Mouse (Mus musculus) limb, embryonic 10.5 days (tissue): ENCODE results near the gene Smg7. TPM values are rescaled to one million over a fixed set of nuclear protein-coding genes. Genes with fewer than 3 reads are reported as not detected.
"Not testable (repeated sequence)": the region's sequence is repeated elsewhere in the genome, so short reads cannot be mapped to it uniquely, and the experiment has no call there.

Experiments
- DNase-seq: peaks from one replicate; pipeline ENCODE4 v3.0.0-alpha.2; 2017; ENCODE audit warnings: low spot score
- H3K27ac ChIP-seq: fragments of 300-500 bp; sonication (generic); 2 replicates; pipeline ENCODE4 v1.5.1; 2016; ENCODE audit warnings: mild to moderate bottlenecking
- H3K27me3 ChIP-seq: fragments of 300-500 bp; sonication (generic); 2 replicates; pipeline ENCODE4 v1.6.1; 2016; ENCODE audit warnings: low read depth, mild to moderate bottlenecking; ENCODE audit not compliant: poor library complexity, severe bottlenecking
- H3K36me3 ChIP-seq: fragments of 300-500 bp; sonication (generic); 2 replicates; pipeline ENCODE4 v1.6.1; 2016; ENCODE audit warnings: mild to moderate bottlenecking, moderate library complexity
- H3K4me1 ChIP-seq: fragments of 300-500 bp; sonication (generic); 2 replicates; pipeline ENCODE4 v1.6.1; 2016
- H3K4me3 ChIP-seq: fragments of 300-500 bp; sonication (generic); 2 replicates; pipeline ENCODE4 v1.5.1; 2016; ENCODE audit warnings: mild to moderate bottlenecking, moderate library complexity
- H3K9me3 ChIP-seq: fragments of 300-500 bp; sonication (generic); replicated peaks from 2 replicates; pipeline ENCODE4 v1.6.1; 2016; ENCODE audit warnings: mild to moderate bottlenecking
- WGBS: fragments of 180-500 bp; shearing (Covaris S2); methylation state at CpG from one replicate; pipeline ENCODE4 v1.1.7; 2016; 5-methylcytosine and 5-hydroxymethylcytosine counted together
- polyA plus RNA-seq: library from polyadenylated mRNA; unstranded; fragments of >200 nt; fragmentation: Nextera tagmentation; extraction: Ambion mirVana; gene quantifications from 2 replicates; pipeline ENCODE4 v1.2.1, GENCODE M21; 2016

The Smg7 gene
- polyA plus RNA-seq, 1 experiment from 2014 or later = 38.8 TPM

DNA sequence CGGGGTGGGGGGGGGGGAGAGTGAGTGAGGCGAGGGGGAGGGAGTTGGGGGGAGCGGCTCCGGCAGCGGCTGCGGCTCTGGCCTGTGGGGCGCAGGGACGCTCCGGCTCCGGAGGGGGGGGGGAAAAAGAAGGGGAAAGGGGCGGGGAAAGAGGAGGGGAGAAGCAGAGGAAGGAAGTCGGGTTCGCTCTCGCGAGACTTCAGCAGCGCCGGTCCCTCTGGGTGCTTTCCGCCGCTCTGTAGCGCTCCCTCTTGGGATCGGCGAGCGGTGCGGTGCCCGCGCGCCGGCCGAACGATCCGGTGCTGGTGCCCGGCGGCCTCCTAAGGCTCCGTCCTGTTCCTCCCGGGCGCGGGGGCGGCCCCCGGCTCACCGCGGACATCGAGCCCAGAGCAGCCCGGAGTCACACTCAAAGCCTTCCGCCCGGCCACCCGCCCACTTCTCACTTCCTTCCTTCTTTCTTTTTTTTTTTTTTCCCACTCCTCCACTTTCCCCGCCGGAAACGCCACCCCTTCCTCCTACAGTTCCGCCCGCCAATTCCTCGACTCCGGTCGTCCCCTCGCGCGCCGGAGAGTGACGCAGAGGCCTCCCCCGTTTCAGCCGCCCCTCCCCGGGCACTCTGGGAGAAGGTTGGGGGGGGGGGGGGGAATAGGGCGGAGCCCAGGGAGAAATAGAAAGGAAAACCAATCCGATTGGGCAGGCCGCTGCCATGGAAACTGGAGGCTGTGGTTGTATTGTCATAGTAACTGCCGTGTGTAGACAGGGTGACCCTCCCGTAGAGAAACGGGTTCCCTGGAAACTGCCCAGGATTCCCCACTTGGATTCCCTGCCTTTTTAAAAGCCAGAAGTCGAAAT is 445 bp upstream of the Smg7 start:
- Histone ChIP-seq H3K36me3 (peaks cover 13% of the 10 kb centered on the region), H3K27ac (peak overlapping the region; percentile 99), H3K9me3 (no peaks in the 10 kb centered on the region), H3K4me1 (peaks cover 24% of the 10 kb centered on the region), H3K4me3 (peak overlapping the region; percentile 96), H3K27me3 (no peaks in the 10 kb centered on the region)
- DNase-seq = peak; percentile 96
- WGBS = under 1% methylated on average over 57 of the region's 69 CpGs

DNA sequence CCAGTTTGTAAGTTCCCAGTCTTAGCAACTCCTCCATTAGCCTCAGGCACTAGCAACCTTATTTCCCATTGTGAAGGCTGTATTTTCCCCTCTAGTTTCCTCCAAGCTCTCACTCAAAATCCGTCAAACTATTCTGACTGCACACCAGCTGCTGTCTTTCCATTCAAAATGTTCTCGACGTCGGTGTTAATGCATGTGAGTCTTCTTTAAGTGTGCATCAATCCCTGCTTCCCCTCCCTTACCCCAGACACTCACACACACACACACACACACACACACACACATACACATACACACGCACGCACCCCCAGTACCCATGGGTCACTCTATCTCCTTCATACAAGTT is 1.1 kb downstream of the Smg7 start:
- peaks cover 24% of the 10 kb centered on the region for H3K4me1 ChIP-seq
- H3K4me3 ChIP-seq = peak overlapping the region; percentile 96
- WGBS = 8% methylated on average over 6 of the region's 6 CpGs
- no peaks in the 10 kb centered on the region for H3K27me3 ChIP-seq
- H3K27ac ChIP-seq = peak overlapping the region; percentile 99
- H3K36me3 ChIP-seq = peaks cover 24% of the 10 kb centered on the region
- no peak for DNase-seq
- no peaks in the 10 kb centered on the region for H3K9me3 ChIP-seq

DNA sequence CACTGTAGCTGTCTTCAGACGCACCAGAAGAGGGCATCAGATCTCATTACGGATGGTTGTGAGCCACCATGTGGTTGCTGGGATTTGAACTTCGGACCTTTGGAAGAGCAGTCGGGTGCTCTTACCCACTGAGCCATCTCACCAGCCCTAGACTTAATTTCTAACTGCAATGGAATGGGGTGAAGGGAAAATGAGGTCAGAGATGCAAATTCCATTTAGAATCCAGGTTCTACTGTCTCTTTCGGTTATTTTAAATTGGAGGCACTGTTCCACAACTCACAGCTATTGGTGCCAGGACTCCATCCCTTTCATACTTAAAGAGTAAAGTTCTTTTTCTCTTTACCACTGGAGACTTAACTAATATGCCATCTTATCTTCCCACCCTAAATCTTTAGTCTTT is 14.4 kb downstream of the Smg7 start:
- not testable (repeated sequence) for H3K4me3 ChIP-seq, H3K9me3 ChIP-seq, DNase-seq, H3K27me3 ChIP-seq, H3K4me1 ChIP-seq, H3K27ac ChIP-seq
- H3K36me3 ChIP-seq = peaks cover 21% of the 10 kb centered on the region
- 98% methylated on average over 3 of the region's 5 CpGs for WGBS

DNA sequence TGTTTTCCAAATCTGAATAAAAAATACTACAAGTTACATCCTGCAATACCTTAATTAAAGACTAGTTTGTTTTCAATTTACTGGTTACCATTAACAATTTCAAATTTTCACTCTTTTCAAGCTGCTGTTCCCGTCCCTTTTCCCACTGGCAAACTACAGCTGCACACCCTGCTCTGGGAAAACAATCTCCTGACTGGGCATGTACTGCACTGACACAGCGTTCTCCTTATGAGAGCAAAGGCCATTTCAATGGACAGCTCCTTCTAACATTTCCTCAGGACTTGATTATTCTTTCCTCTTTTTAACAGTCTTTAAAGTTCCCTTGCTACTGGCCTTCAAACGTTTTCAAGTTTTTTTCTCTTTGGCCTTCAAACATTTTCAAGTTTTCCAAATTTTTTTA is 31.4 kb downstream of the Smg7 start:
- Histone ChIP-seq H3K36me3 (peaks cover 42% of the 10 kb centered on the region), H3K27me3 (no peaks in the 10 kb centered on the region), H3K4me3 (no peak overlapping the region), H3K4me1 (no peaks in the 10 kb centered on the region), H3K27ac (no peak overlapping the region), H3K9me3 (no peaks in the 10 kb centered on the region)
- WGBS = 91% methylated on average over 3 of the region's 3 CpGs
- no peak for DNase-seq

DNA sequence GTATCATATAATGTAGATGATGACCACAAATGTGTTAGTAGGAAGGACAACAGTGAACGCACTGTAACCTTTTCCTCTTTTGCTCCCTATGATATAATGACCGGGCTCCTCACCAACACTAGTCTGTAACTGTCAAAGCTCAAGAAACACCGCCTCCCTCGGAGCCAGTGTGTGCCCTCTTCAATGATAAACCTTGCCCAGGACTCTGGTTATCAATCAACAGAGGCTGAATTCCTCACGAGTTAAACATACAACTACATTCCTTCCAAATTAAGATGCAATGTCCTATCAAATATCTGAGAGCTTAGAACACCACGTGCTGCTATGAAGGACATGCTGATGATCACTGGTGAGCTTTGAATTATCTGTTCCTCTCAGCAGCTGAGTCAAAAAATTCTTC is 32.5 kb downstream of the Smg7 start:
- WGBS = 92% methylated on average over 6 of the region's 6 CpGs
- no peak overlapping the region for H3K4me3 ChIP-seq

DNA sequence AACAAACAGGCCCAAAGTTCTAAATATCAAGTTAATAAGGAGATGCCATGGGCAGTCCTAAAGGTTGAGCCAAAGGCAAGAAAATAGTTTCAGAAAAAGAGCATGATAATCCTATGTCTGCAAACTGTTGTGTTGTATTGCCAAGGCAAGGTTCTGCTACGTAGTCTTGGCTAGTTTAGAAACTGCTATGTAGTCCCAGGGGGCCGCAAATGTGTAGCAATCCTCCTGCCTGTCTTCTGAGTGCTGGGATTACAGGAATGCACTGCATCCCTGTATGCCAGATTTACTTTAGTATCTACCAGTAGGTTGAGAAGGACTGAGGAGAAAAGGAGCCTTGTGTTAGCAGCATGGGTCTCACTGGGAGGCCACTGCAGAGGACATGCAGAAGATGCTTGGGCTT is 55.6 kb downstream of the Smg7 start:
- Histone ChIP-seq H3K4me3 (no peak overlapping the region), H3K27me3 (no peaks in the 10 kb centered on the region), H3K4me1 (no peaks in the 10 kb centered on the region), H3K27ac (no peak overlapping the region), H3K36me3 (peaks cover 98% of the 10 kb centered on the region), H3K9me3 (no peaks in the 10 kb centered on the region)
- WGBS = 93% methylated on average over 2 of the region's 2 CpGs
- no peak for DNase-seq

More for the DNA sequence above, 32.5 kb downstream of the Smg7 start:
- Histone ChIP-seq H3K36me3 (peaks cover 53% of the 10 kb centered on the region), H3K27ac (no peak overlapping the region), H3K9me3 (no peaks in the 10 kb centered on the region), H3K4me1 (no peaks in the 10 kb centered on the region), H3K27me3 (no peaks in the 10 kb centered on the region)
- no peak for DNase-seq

DNA sequence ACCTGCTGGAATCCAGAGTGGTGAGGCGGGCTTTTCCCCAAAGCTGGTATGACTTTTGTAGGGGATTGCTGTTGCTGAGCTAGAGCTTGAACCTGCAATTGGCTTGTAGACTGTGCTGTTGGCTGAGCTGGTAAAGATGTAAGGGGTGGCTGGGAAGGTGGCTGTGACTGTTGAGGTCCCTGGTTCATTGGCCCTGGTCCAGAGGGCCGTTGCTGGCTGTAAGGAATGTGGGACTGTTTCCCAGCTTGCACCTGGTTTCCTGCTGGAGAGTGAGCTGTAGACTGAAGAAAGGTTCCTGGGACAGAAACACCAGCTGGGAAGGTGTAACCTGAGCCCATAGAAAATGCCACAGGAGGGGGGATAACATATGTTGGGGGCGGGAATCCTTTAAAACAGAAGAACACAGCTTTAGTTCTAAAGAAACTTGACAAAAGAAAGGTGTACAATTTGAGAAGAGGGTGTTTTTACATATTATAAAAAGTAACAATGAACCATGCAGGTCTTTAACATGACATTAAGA is 57.2 kb downstream of the Smg7 start:
- no peak for DNase-seq
- H3K36me3 ChIP-seq = peaks cover 98% of the 10 kb centered on the region
- no peaks in the 10 kb centered on the region for H3K4me1 ChIP-seq
- H3K4me3 ChIP-seq = no peak overlapping the region
- H3K27ac ChIP-seq = no peak overlapping the region
- H3K9me3 ChIP-seq = no peaks in the 10 kb centered on the region
- 87% methylated on average over 3 of the region's 3 CpGs for WGBS
- no peaks in the 10 kb centered on the region for H3K27me3 ChIP-seq

DNA sequence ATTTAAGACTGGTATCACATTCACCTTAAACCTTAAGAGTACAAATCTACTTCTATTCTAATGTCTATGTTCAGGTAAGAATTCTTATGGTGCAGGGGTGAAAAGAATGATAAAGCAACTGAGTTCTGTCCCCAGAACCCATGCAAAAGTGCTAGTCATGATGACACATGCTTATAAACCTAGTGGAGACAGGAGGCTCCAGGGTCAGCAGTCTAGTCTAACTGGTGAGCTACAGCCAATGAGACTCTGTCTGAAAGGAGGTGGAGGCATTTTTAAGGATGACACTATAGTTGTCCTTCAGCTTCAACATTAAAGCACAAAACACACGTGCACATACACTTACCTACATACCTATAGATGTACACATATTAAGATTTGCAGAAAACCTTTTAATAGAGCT is 57.8 kb downstream of the Smg7 start:
- no peak for DNase-seq
- H3K4me3 ChIP-seq = no peak overlapping the region
- H3K9me3 ChIP-seq = no peaks in the 10 kb centered on the region
- no peaks in the 10 kb centered on the region for H3K4me1 ChIP-seq
- peaks cover 100% of the 10 kb centered on the region for H3K36me3 ChIP-seq
- H3K27me3 ChIP-seq = no peaks in the 10 kb centered on the region
- 91% methylated on average over 1 of the region's 1 CpGs for WGBS
- H3K27ac ChIP-seq = no peak overlapping the region

DNA sequence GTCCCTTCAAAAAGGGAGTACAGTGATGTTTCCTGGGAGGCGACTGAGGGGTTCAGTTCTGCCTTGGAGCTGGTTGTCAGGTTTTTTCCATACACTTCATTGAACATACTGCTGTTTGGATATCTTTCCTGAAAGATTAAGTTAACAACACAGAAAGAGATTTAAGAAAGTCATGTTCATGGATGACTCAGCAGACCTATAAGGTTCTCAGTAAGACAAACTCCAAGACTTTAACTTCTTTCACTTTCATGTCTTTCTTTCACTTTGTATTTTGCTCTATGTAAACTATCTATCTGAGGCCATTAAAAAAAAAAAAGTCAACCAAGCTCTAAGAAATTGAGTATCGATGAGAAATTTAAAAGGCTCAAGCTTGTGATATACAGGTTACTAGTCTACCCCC is 61.4 kb downstream of the Smg7 start:
- Histone ChIP-seq H3K36me3 (peaks cover 98% of the 10 kb centered on the region), H3K27ac (no peak overlapping the region), H3K4me3 (no peak overlapping the region), H3K27me3 (no peaks in the 10 kb centered on the region), H3K9me3 (no peaks in the 10 kb centered on the region), H3K4me1 (no peaks in the 10 kb centered on the region)
- 89% methylated on average over 2 of the region's 2 CpGs for WGBS
- no peak for DNase-seq

DNA sequence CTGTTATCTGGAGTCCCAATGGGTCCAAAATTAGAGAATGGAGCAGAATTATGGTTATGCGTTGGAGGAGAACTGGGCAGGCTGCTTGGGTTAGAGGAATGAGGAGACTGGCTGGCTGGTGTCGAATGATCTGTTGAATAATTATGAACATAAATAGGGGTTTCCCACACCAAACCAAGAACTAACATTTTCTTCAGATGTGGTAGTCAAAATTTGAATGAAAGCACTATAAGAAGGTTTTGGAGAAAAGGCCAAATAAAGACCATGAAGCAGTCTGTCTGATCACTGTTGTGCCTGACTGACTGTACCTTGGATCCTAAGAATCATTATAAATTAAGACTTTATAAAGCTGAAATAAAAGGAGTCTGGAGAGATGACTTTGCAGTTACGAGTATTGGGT is 62.1 kb downstream of the Smg7 start:
- Histone ChIP-seq H3K4me1 (no peaks in the 10 kb centered on the region), H3K27me3 (no peaks in the 10 kb centered on the region), H3K27ac (no peak overlapping the region), H3K9me3 (no peaks in the 10 kb centered on the region), H3K36me3 (peaks cover 98% of the 10 kb centered on the region), H3K4me3 (no peak overlapping the region)
- WGBS = 94% methylated on average over 3 of the region's 3 CpGs
- no peak for DNase-seq

DNA sequence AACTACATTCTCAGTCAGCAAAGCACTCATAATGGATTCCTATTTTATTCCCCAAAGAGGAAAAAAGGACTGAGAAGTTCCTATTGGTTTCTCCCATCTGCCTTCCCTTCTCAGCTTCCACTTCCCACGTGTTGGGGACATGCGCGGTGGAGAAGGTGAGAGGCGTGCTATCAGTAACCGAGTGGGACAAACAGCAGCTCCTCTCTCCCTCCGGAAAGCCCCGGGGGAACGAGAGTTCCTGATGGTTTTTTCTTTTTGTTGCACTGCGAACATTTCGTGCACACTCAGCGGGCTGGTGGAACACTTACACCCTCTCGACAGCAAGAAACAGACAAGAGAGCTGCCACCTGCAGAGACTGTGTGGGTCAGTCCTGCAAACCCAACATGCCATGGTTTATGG is 63.6 kb downstream of the Smg7 start:
- WGBS = 92% methylated on average over 12 of the region's 12 CpGs
- Histone ChIP-seq H3K27me3 (no peaks in the 10 kb centered on the region), H3K4me3 (no peak overlapping the region), H3K4me1 (no peaks in the 10 kb centered on the region), H3K9me3 (no peaks in the 10 kb centered on the region), H3K36me3 (peaks cover 90% of the 10 kb centered on the region), H3K27ac (no peak overlapping the region)
- DNase-seq = no peak

DNA sequence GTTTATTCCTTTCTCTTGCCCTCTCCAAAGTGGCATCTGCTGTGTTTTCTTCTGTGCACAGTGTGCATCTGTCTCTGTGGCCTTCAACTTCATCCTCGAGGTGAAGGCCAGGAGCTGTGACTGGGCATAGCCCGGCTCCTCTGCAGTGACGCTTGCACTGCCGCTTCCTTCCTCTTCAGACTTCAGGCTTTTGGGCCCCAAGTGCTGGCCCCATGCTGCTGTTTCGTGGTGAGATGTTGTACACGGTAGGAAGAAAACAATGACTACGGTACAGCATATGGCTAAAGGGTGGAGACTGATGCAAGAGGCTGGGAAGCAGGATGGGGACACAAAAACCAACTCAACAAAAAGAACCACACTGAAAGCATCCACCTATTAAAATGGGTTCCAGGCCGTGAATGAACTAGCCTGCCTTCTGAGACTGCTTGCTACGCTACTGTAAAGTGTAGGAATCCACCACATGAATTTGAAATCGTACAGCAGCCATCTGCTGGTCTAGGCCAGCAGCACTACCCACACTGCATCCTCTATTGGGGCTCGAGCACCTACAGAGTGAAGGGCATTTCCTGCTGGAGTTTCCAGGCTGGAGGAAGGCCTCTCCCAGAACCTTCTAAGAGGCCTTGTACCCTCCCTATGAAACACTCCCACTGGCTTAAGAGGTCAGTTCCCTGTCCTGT is 64.3 kb downstream of the Smg7 start:
- Histone ChIP-seq H3K4me3 (no peak overlapping the region), H3K9me3 (no peaks in the 10 kb centered on the region), H3K4me1 (no peaks in the 10 kb centered on the region), H3K36me3 (peaks cover 83% of the 10 kb centered on the region), H3K27ac (no peak overlapping the region), H3K27me3 (no peaks in the 10 kb centered on the region)
- DNase-seq = no peak
- 90% methylated on average over 11 of the region's 11 CpGs for WGBS

DNA sequence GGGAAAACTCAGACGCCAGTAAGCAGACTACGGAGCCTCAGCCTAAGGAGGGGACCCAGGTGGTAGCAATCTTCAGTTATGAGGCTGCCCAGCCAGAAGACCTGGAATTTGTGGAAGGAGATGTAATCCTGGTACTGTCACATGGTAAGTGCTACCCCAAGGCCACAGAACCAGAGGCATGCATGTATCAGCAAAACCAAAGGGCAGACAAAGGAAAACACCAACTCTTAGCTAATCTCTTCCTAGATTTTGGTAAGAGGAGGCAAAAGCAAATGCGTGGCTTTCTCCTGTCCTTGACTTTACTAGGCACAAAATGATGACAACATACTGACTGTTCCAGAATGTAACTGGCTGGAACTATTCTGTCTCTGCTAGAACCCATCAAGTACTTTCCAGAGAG is 67.4 kb downstream of the Smg7 start:
- Histone ChIP-seq H3K36me3 (peaks cover 52% of the 10 kb centered on the region), H3K27me3 (no peaks in the 10 kb centered on the region), H3K4me3 (no peak overlapping the region), H3K9me3 (no peaks in the 10 kb centered on the region), H3K4me1 (no peaks in the 10 kb centered on the region), H3K27ac (no peak overlapping the region)
- no peak for DNase-seq
- 98% methylated on average over 3 of the region's 3 CpGs for WGBS
